Mouse (Mus musculus): ENCODE data around the gene Slc22a15. TPM values are rescaled to one million over a fixed set of nuclear protein-coding genes. Genes with fewer than 3 reads are reported as not detected.

Slc22a15 gene
- polyA plus RNA-seq, 1 experiment from 2014 or later = 5.4 TPM

Other genes starting within 250 kb of the Slc22a15 start
- 0.16 TPM in 2 replicates for gene Mab21l3, start 75.5 kb downstream of the Slc22a15 start, polyA plus RNA-seq (2015; fragmentation: Nextera tagmentation; extraction: Ambion mirVana)
- 25.6 and 32.3 TPM in 2 replicates for gene Nhlh2, start 85.6 kb upstream of the Slc22a15 start, polyA plus RNA-seq (2015; fragmentation: Nextera tagmentation; extraction: Ambion mirVana)
- 0.76 and 6.6 TPM in 2 replicates for gene Casq2, start 162.0 kb upstream of the Slc22a15 start, polyA plus RNA-seq (2015; fragmentation: Nextera tagmentation; extraction: Ambion mirVana)